Mouse (Mus musculus): ENCODE data around the gene Fbln2.

DNA sequence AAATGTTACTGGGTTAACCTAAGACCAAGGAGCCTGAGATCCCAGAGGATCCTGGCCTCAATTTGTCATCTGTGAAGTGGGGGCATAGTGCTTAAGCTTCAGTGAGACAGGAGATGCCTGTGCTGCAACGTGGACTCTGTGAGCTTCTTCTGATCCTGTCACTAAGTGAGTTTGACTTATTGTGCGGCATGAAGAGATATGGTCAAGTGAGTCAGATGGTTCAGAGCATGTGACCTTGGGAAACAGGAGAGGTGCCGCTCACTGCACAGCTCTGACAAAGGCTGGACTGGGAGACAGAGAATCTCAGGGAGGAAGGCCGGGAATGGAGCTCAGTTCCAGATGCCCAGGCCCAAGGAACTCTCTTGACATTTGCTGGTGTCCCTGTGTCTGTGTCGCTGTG is 6.5 kb upstream of the Fbln2 start:
- TF ChIP-seq EP300 (IDR thresholded peaks at IDR 0.05; ENCODE audit: low read length) (no peak), CHD2 (IDR thresholded peaks at IDR 0.05; ENCODE audit: low read length) (no peak), CTCF (conservative IDR thresholded peaks at IDR 0.05 in 1 of 2, IDR thresholded peaks at IDR 0.05 in 1 of 2; ENCODE audit: low read depth in 2 of 2, low read length in 2 of 2) (no peak), CHD1 (IDR thresholded peaks at IDR 0.05; ENCODE audit: low read depth, low read length) (no peak)

Measured in CH12.LX (cell line).